Mouse (Mus musculus): Measurements from ENCODE around the gene Dner.
"Not testable (repeated sequence)": the region's sequence is repeated elsewhere in the genome, so short reads cannot be mapped to it uniquely, and the experiment has no call there.

Gene Dner

GRCm38 (mm10) chr1:84396787-84397186 lies 299.2 kb downstream of the Dner start:
- DNase-seq (ENCODE audit: low spot score): no peak

GRCm38 (mm10) chr1:84395928-84396327 lies 300.1 kb downstream of the Dner start:
- no peak for DNase-seq (ENCODE audit: low spot score)

GRCm38 (mm10) chr1:84390961-84391360 lies 305.1 kb downstream of the Dner start:
- DNase-seq (ENCODE audit: low spot score): no peak

GRCm38 (mm10) chr1:84387616-84388015 lies 308.4 kb downstream of the Dner start:
- DNase-seq (ENCODE audit: low spot score): no peak

GRCm38 (mm10) chr1:84386481-84387146 lies 309.4 kb downstream of the Dner start:
- DNase-seq (ENCODE audit: low spot score): no peak

GRCm38 (mm10) chr1:84382709-84383108 lies 313.3 kb downstream of the Dner start:
- DNase-seq (ENCODE audit: low spot score): no peak

- DNase-seq (ENCODE audit: low spot score): no peak
Measured at GRCm38 (mm10) chr1:84382064-84382463, 314.0 kb downstream of the Dner start.

GRCm38 (mm10) chr1:84380895-84381294 lies 315.1 kb downstream of the Dner start:
- no peak for DNase-seq (ENCODE audit: low spot score)

- DNase-seq (ENCODE audit: low spot score): no peak
Measured at GRCm38 (mm10) chr1:84367733-84368132, 328.3 kb downstream of the Dner start.

GRCm38 (mm10) chr1:84366553-84366952 lies 329.5 kb downstream of the Dner start:
- no peak for DNase-seq (ENCODE audit: low spot score)

GRCm38 (mm10) chr1:84363967-84364366 lies 332.1 kb downstream of the Dner start, which contains the start of gene Pid1:
TSS of gene Pid1 (minus strand) at chr1:84364180.
- no peak for DNase-seq (ENCODE audit: low spot score)

GRCm38 (mm10) chr1:84362709-84363617 lies 333.1 kb downstream of the Dner start:
- no peak for DNase-seq (ENCODE audit: low spot score)

GRCm38 (mm10) chr1:84362209-84362608 lies 333.8 kb downstream of the Dner start:
- no peak for DNase-seq (ENCODE audit: low spot score)

GRCm38 (mm10) chr1:84361389-84361788 lies 334.6 kb downstream of the Dner start:
- no peak for DNase-seq (ENCODE audit: low spot score)

- peak; percentile 37 for DNase-seq (ENCODE audit: low spot score)
Measured at GRCm38 (mm10) chr1:84359611-84360500, 336.2 kb downstream of the Dner start.

GRCm38 (mm10) chr1:84357216-84357615 lies 338.8 kb downstream of the Dner start:
- no peak for DNase-seq (ENCODE audit: low spot score)

- no peak for DNase-seq (ENCODE audit: low spot score)
Measured at GRCm38 (mm10) chr1:84350262-84350661, 345.8 kb downstream of the Dner start.

- DNase-seq (ENCODE audit: low spot score): no peak
Measured at GRCm38 (mm10) chr1:84347796-84348476, 348.1 kb downstream of the Dner start.

- not testable (repeated sequence) for DNase-seq (ENCODE audit: low spot score)
Measured at GRCm38 (mm10) chr1:84332797-84333196, 363.2 kb downstream of the Dner start.

GRCm38 (mm10) chr1:84331861-84332260 lies 364.2 kb downstream of the Dner start:
- DNase-seq (ENCODE audit: low spot score): not testable (repeated sequence)

GRCm38 (mm10) chr1:84325309-84325708 lies 370.7 kb downstream of the Dner start:
- no peak for DNase-seq (ENCODE audit: low spot score)
